Mouse (Mus musculus) stomach, embryonic 14.5 days (tissue): ENCODE data around the gene Slc16a11. TPM values are rescaled to one million over a fixed set of nuclear protein-coding genes. Genes with fewer than 3 reads are reported as not detected.
A peak's percentile ranks its signal among the peaks of the same experiment; 100 is the strongest.
"Not testable (repeated sequence)": the region's sequence is repeated elsewhere in the genome, so short reads cannot be mapped to it uniquely, and the experiment has no call there.

Source experiments
- ATAC-seq: fragments of 200-750 bp; cut with Nextera tagmentation; 2 replicates; pipeline ENCODE4 v1.8.0; 2017; ENCODE audit warnings: low read depth, moderate TSS enrichment; ENCODE audit not compliant: insufficient number of reproducible peaks, insufficient read depth, low FRiP score
- H3K27ac ChIP-seq: fragments of 300-500 bp; sonication (generic); 2 replicates; pipeline ENCODE4 v1.5.1; 2014; ENCODE audit warnings: mild to moderate bottlenecking, low read length, moderate library complexity, mixed read lengths
- H3K27me3 ChIP-seq: fragments of 300-500 bp; sonication (generic); 2 replicates; pipeline ENCODE4 v1.6.1; 2014; ENCODE audit warnings: low read length, control low read depth, mixed read lengths; ENCODE audit not compliant: control insufficient read depth, insufficient read depth
- H3K36me3 ChIP-seq: fragments of 300-500 bp; sonication (generic); 2 replicates; pipeline ENCODE4 v1.6.1; 2014; ENCODE audit warnings: mild to moderate bottlenecking, control low read depth, low read length, moderate library complexity, mixed read lengths; ENCODE audit not compliant: control insufficient read depth, insufficient read depth
- H3K4me1 ChIP-seq: fragments of 300-500 bp; sonication (generic); 2 replicates; pipeline ENCODE4 v1.6.1; 2014; ENCODE audit warnings: low read length, control low read depth, mixed read lengths; ENCODE audit not compliant: control insufficient read depth, insufficient read depth
- H3K4me2 ChIP-seq: fragments of 300-500 bp; sonication (generic); replicated peaks from 2 replicates; pipeline ENCODE4 v1.6.1; 2014; ENCODE audit warnings: low read depth, low read length, control low read depth
- H3K4me3 ChIP-seq: fragments of 300-500 bp; sonication (generic); 2 replicates; pipeline ENCODE4 v1.5.1; 2014; ENCODE audit warnings: low read depth, low read length, control low read depth
- H3K9ac ChIP-seq: fragments of 300-500 bp; sonication (generic); replicated peaks from 2 replicates; pipeline ENCODE4 v1.6.1; 2014; ENCODE audit warnings: low read depth, mild to moderate bottlenecking, control low read depth, low read length, moderate library complexity, mixed read lengths
- H3K9me3 ChIP-seq: fragments of 300-500 bp; sonication (generic); 2 replicates; pipeline ENCODE4 v1.6.1; 2016; ENCODE audit warnings: low read depth, low read length, control low read depth; ENCODE audit not compliant: control insufficient read depth
- WGBS: fragments of 180-500 bp; shearing (Covaris S2); extraction: QIAGEN DNeasy Blood & Tissue Kit; methylation state at CpG from one replicate; pipeline ENCODE4 v1.1.7; 2014; 5-methylcytosine and 5-hydroxymethylcytosine counted together
- polyA plus RNA-seq: library from polyadenylated mRNA; unstranded; fragments of >200 nt; fragmentation: Nextera tagmentation; extraction: Ambion mirVana; gene quantifications from 2 replicates; pipeline ENCODE4 v1.2.1, GENCODE M21; 2014

Gene Slc16a11
- polyA plus RNA-seq, result 0.69 and 1.5 TPM in 2 replicates

DNA sequence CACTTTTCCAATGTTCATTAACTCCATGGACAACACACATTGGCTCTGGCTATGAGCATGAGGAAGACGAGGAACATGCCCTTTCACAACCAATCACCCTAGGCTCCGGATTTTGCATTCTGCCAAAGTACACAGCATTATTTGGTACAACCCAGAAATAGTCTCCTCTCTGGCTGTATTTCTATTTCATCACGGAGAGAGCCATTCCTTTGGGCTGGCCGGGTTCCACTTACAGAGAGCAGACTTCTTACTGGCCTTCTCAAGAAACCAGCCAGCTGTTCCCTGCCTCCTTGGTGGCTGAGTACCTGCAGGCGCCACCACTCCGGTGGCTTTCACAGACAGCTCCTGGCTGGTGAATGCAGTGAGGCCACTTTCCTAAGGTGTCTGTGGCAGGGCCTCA is at the start of gene Slc16a11:
Gene Slc16a11, plus strand, starts transcription at position 330 of the 400 bp plus-strand sequence.
- ATAC-seq, result no peak
- no peak within 1 kb of the TSS for H3K27ac ChIP-seq
- H3K36me3 ChIP-seq, result no peaks in the 10 kb centered on the region; the same call in 1 of the 2 replicates
- no peak within 1 kb of the TSS for H3K9ac ChIP-seq
- peaks cover 22% of the 10 kb centered on the region for H3K27me3 ChIP-seq
- peaks cover 5% of the 10 kb centered on the region; the same call in 1 of the 2 replicates for H3K4me1 ChIP-seq
- H3K4me3 ChIP-seq, result peak within 1 kb of the TSS; percentile 25
- 57% methylated on average over 6 of the region's 6 CpGs for WGBS
- no peaks in the 10 kb centered on the region for H3K9me3 ChIP-seq
- peak within 1 kb of the TSS; percentile 48 for H3K4me2 ChIP-seq

DNA sequence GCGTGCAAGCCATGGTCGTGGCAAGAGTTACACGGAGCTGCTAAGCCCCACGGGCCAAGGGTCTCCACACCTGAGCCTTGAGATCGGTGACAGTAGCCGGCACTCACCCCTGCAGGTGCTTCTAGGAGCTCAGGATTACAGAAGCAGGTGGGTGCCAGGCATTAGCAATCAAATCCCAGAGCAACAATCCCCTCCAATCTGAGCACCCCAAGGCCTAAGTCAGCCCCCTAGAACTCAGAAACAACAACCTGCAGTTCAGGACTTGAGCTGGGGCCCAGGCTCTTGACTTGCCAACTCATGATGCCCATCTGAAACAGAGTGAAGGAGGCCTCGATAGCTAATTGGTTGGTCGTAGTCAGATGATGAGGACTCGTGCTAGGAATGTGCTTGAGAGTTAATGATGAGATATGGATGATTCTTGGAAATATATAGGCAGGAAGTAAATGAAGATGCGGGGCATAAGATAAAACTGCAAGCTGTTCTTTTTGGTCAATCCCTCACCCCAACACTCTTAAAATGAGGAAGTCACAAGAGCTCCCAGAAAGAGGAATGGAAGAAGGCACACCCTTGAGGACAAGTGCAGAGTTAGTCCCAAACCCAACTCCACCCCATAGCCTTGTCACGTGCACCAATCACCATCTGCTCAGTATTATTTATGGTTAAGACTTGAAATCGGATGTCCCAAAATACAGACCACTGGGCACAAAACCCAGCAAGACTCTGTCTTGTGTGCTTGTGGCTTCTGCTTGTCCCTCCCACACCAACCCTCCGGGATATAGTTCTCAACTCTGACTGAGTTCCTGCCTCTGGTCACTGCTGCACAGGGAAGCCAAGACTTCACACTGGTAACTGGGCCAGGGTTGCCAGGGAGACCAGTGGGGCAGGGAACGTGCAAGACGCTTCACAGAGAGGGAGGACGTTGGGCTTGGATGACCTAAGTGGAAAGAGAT is 46.3 kb upstream of the Slc16a11 start:
- Histone ChIP-seq H3K9ac (no peak overlapping the region), H3K4me3 (no peak overlapping the region), H3K27me3 (no peaks in the 10 kb centered on the region), H3K4me2 (no peak overlapping the region), H3K4me1 (no peaks in the 10 kb centered on the region), H3K9me3 (no peaks in the 10 kb centered on the region), H3K27ac (no peak overlapping the region), H3K36me3 (no peaks in the 10 kb centered on the region)
- no peak for ATAC-seq
- 72% methylated on average over 16 of the region's 16 CpGs for WGBS

- Histone ChIP-seq H3K4me2 (no peak overlapping the region), H3K27ac (no peak overlapping the region), H3K9ac (no peak overlapping the region), H3K4me3 (no peak overlapping the region), H3K4me1 (no peaks in the 10 kb centered on the region), H3K9me3 (no peaks in the 10 kb centered on the region), H3K36me3 (no peaks in the 10 kb centered on the region), H3K27me3 (no peaks in the 10 kb centered on the region)
- WGBS, result 43% methylated on average over 7 of the region's 7 CpGs
- ATAC-seq, result no peak
Observed at GRCm38 (mm10) chr11:70168136-70168535, 44.4 kb upstream of the Slc16a11 start.

DNA sequence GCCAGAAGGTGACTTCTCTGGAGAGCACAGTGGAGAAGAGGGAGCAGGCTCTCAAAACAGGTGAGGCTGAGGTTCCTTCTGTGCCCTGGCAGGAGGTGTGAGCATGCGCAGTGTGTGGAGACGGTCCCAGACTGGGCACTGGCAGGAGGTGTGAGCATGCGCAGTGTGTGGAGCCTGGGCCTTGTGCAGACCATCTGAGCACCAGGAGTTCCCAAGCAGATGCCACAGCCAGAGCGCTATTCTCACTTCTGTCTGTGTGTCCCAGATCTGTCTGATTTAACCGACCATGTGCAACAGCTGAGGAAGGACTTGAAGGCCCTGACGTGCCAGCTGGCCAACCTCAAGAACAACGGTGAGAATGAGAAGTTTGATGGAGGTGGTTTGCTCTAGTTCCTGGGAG is 43.1 kb upstream of the Slc16a11 start:
- WGBS, result 82% methylated on average over 7 of the region's 7 CpGs
- not testable (repeated sequence) for H3K36me3 ChIP-seq, ATAC-seq, H3K9me3 ChIP-seq, H3K4me3 ChIP-seq, H3K9ac ChIP-seq, H3K27ac ChIP-seq, H3K4me1 ChIP-seq, H3K4me2 ChIP-seq, H3K27me3 ChIP-seq

DNA sequence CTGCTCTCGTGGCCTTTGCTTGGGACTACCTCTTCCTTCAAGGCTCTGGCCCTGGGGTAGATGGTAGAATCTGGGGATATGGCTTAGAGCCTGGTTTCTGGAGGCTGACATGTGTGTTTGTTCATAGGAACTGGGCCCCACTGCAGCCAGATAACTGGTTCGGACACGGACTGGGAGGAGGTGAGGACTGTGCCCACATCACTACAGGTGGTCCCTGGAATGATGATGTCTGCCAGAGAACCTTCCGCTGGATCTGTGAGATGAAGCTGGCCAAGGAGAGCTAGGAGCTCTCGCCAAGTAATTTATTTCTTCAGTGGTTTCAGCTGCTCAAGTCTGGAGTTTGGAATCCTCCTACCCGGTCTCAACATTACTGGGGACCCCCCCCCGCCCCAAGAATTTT is 42.3 kb upstream of the Slc16a11 start:
- WGBS, result 76% methylated on average over 7 of the region's 7 CpGs
- no peak for ATAC-seq
- H3K27ac ChIP-seq, result no peak overlapping the region
- no peaks in the 10 kb centered on the region for H3K27me3 ChIP-seq
- H3K4me1 ChIP-seq, result no peaks in the 10 kb centered on the region
- H3K9ac ChIP-seq, result no peak overlapping the region
- no peaks in the 10 kb centered on the region for H3K36me3 ChIP-seq
- no peaks in the 10 kb centered on the region for H3K9me3 ChIP-seq
- no peak overlapping the region for H3K4me3 ChIP-seq
- no peak overlapping the region for H3K4me2 ChIP-seq

DNA sequence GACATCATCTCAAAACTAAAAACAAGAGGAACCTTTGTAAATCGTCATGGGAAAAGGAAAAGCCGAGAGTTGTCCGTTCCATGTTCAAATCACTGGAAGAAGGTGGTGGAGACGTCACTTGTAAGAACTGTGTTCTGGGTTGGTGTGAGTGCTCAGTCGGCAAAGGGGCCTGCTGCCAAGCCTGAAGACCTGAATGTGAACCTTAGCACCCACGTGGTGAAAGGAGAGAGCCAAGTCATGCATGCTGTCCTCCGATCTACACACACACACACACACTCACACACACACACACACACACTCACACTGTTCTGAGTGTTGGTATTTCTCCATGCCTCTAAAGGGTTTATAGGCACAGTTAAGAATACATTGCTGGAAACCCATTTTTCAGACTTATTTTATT is 41.4 kb upstream of the Slc16a11 start:
- H3K27ac ChIP-seq, result no peak overlapping the region
- no peak overlapping the region for H3K4me3 ChIP-seq
- H3K36me3 ChIP-seq, result no peaks in the 10 kb centered on the region
- 82% methylated on average over 7 of the region's 7 CpGs for WGBS
- no peaks in the 10 kb centered on the region for H3K9me3 ChIP-seq
- no peaks in the 10 kb centered on the region for H3K4me1 ChIP-seq
- no peak overlapping the region for H3K4me2 ChIP-seq
- no peak for ATAC-seq
- no peaks in the 10 kb centered on the region for H3K27me3 ChIP-seq
- H3K9ac ChIP-seq, result no peak overlapping the region

GRCm38 (mm10) chr11:70171847-70172246 is 40.7 kb upstream of the Slc16a11 start:
- Histone ChIP-seq H3K27me3 (no peaks in the 10 kb centered on the region), H3K9me3 (no peaks in the 10 kb centered on the region), H3K36me3 (no peaks in the 10 kb centered on the region), H3K4me1 (no peaks in the 10 kb centered on the region), H3K9ac (no peak overlapping the region), H3K27ac (no peak overlapping the region), H3K4me3 (no peak overlapping the region), H3K4me2 (no peak overlapping the region)
- 47% methylated on average over 3 of the region's 3 CpGs for WGBS
- no peak for ATAC-seq

DNA sequence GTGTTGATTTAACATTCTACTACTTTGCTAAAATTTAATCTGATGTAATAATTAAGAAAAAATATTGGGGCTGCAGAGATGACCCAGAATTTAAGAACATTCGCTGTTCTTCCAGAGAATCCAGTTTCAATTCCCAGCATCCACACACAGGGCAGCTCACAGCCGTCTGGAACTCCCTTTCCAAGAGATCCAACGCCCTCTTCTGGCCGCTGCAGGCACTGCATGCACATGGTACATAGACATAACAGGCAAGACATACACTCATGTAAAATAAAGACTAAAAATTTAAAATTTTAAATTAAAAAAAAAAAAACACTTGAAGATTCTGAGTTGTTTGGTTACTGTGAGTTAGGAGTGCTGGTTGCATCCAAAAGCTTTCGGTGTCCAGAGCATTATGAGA is 40.3 kb upstream of the Slc16a11 start:
- ATAC-seq, result no peak
- Histone ChIP-seq H3K27ac (no peak overlapping the region), H3K4me2 (no peak overlapping the region), H3K36me3 (no peaks in the 10 kb centered on the region), H3K9me3 (no peaks in the 10 kb centered on the region), H3K4me3 (no peak overlapping the region), H3K9ac (no peak overlapping the region), H3K4me1 (no peaks in the 10 kb centered on the region), H3K27me3 (no peaks in the 10 kb centered on the region)
- WGBS, result 57% methylated on average over 5 of the region's 5 CpGs
